Mouse (Mus musculus): ENCODE data around the gene Tbk1.

The Tbk1 gene

DNA sequence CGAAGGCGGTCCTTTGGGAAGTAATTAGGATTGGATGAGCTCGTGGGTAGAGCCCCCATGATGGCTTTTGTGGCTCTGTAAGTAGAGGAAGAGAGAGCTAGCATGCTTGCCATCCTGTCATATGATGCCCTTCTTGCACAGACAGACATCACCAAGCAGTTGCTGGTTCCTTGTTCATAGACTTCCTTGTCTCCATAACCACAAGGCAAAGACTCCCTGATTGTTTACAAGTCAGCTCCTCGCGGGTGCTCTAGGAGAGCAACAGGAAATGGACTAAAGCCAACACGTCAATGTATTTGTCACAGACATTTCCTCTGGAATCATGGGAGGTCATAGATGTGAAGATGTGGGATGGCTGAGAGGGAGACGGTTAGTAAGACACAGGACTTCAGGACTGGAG, 90.0 kb downstream of the Tbk1 start:
- no peak for DNase-seq
